In genomic region chr17:33782067-33782466, GRCm38 (mm10) we compare ENCODE assay signal across 8 mouse cellular contexts. TPM values are rescaled to one million over a fixed set of nuclear protein-coding genes. Genes with fewer than 3 reads are reported as not detected.
DNase-seq lines count a peak whose midpoint lies in the region; ATAC-seq and TF ChIP-seq lines count a peak whose summit lies in the region.

No protein-coding gene starts in this region.

- H3K9me3 ChIP-seq in erythroblast, embryonic 14.5 days (ENCODE audit: control insufficient read depth, low read length), result no peaks in the 10 kb centered on the region
- H3K9me3 ChIP-seq in forebrain, postnatal 0 days (ENCODE audit: low read length), result no peaks in the 10 kb centered on the region
- H3K9me3 ChIP-seq in liver, embryonic 13.5 days (replicated peaks), result no peaks in the 10 kb centered on the region

- 40% methylated on average over 4 of the region's 4 CpGs for WGBS in forebrain, postnatal 0 days
- WGBS in liver, embryonic 13.5 days (ENCODE audit: insufficient replicate concordance), result 37% methylated on average over 4 of the region's 4 CpGs

- H3K27me3 ChIP-seq in erythroblast, embryonic 14.5 days (ENCODE audit: control insufficient read depth), result 0 out of 2 replicates have a peak, but pooled peaks cover 4% of the 10 kb centered on the region
- H3K27me3 ChIP-seq in forebrain, postnatal 0 days (ENCODE audit: insufficient read depth, low read length), result no peaks in the 10 kb centered on the region
- 0 out of 2 replicates have a peak, but pooled peaks cover 11% of the 10 kb centered on the region for H3K27me3 ChIP-seq in liver, embryonic 13.5 days

- H3K9ac ChIP-seq in forebrain, postnatal 0 days, result 0 out of 2 replicates have a peak overlapping the region, but pooled peaks have one; percentile 10
- peak overlapping the region; percentile 71 for H3K9ac ChIP-seq in liver, embryonic 13.5 days

- peak overlapping the region; percentile 83 for H3K4me2 ChIP-seq in forebrain, postnatal 0 days (ENCODE audit: low read depth)
- H3K4me2 ChIP-seq in liver, embryonic 13.5 days, result peak overlapping the region; percentile 87

- H3K27ac ChIP-seq in forebrain, postnatal 0 days (ENCODE audit: low read depth, low read length), result no peak overlapping the region
- H3K27ac ChIP-seq in liver, embryonic 13.5 days, result no peak overlapping the region

- peaks cover 29% of the 10 kb centered on the region for H3K4me1 ChIP-seq in erythroblast, embryonic 14.5 days (ENCODE audit: control insufficient read depth)
- no peaks in the 10 kb centered on the region; the same call in 1 of the 2 replicates for H3K4me1 ChIP-seq in forebrain, postnatal 0 days (ENCODE audit: insufficient read depth)
- H3K4me1 ChIP-seq in liver, embryonic 13.5 days (replicated peaks), result peaks cover 46% of the 10 kb centered on the region

- peaks cover 13% of the 10 kb centered on the region for H3K36me3 ChIP-seq in erythroblast, embryonic 14.5 days (ENCODE audit: control insufficient read depth)
- H3K36me3 ChIP-seq in forebrain, postnatal 0 days (ENCODE audit: insufficient read depth), result no peaks in the 10 kb centered on the region
- peaks cover 18% of the 10 kb centered on the region for H3K36me3 ChIP-seq in liver, embryonic 13.5 days

- DNase-seq in forebrain, postnatal 0 days, result no peak
- no peak for DNase-seq in liver, embryonic 13.5 days
- no peak for DNase-seq in layer of hippocampus, postnatal 25 days (ENCODE audit: extremely low spot score in 1 of 2, low spot score in 1 of 2)
- DNase-seq in layer of hippocampus, adult 9-11 months, result no peak

- TF ChIP-seq CTCF in forebrain, postnatal 0 days (IDR thresholded peaks at IDR 0.05; ENCODE audit: low read depth), result peak; percentile 25

- no peak for ATAC-seq in erythroblast, adult 5-6 weeks (replicated peaks; ENCODE audit: low FRiP score, poor library complexity, severe bottlenecking)
- peak; percentile 11 for ATAC-seq in CD4-positive, CD25-positive, alpha-beta regulatory T cell, adult 4 months
- no peak for ATAC-seq in forebrain, postnatal 0 days
- no peak for ATAC-seq in liver, embryonic 13.5 days (ENCODE audit: low read depth)
- ATAC-seq in frontal cortex, adult (ENCODE audit: low TSS enrichment), result no peak

- peak overlapping the region; percentile 62 for H3K4me3 ChIP-seq in erythroblast, embryonic 14.5 days (replicated peaks)
- H3K4me3 ChIP-seq in forebrain, postnatal 0 days (ENCODE audit: low read depth, low read length), result no peak overlapping the region
- peak overlapping the region; percentile 66 for H3K4me3 ChIP-seq in liver, embryonic 13.5 days (replicated peaks)

RNA-seq across cellular contexts. Expression of gene Angptl4, which starts 0.4 kb away (rescaled TPM):
- 0.07 TPM in 1 of 2 replicates, not detected in the other for polyA plus RNA-seq in erythroblast, embryonic 14.5 days (2012)
- total RNA-seq in erythroblast, adult 5-6 weeks (2015; ENCODE audit: low replicate concordance), result 0.96 and 1.5 TPM in 2 replicates
- 1.1 and 4.3 TPM in 2 replicates for total RNA-seq in erythroblast, adult 5-6 weeks (2017; ENCODE audit: low replicate concordance)
- polyA plus RNA-seq in CD4-positive, CD25-positive, alpha-beta regulatory T cell, adult 4 months (2017; shearing (Covaris generic)), result 1 to 10 TPM; 4.4 to 6.1 TPM
- 13.2 and 17.2 TPM in 2 replicates for total RNA-seq in forebrain, postnatal 0 days (2014; rRNA removed)
- polyA plus RNA-seq in forebrain, postnatal 0 days (2015; fragmentation: Nextera tagmentation; extraction: Ambion mirVana), result 24.4 and 25.2 TPM in 2 replicates
- polyA plus RNA-seq in liver, embryonic 13.5 days (2015; fragmentation: Nextera tagmentation; extraction: Ambion mirVana), result 18.9 and 20.2 TPM in 2 replicates
- total RNA-seq in layer of hippocampus, postnatal 25 days (2021), result 1 to 10 TPM; 3.8 to 4.0 TPM

RNA-seq across cellular contexts. Expression of gene Rab11b, which starts 21.7 kb away (rescaled TPM):
- polyA plus RNA-seq in erythroblast, embryonic 14.5 days (2012), result 26.5 and 41.4 TPM in 2 replicates
- total RNA-seq in erythroblast, adult 5-6 weeks (2015; ENCODE audit: low replicate concordance), result 43.9 and 50.9 TPM in 2 replicates
- 28.1 and 36.7 TPM in 2 replicates for total RNA-seq in erythroblast, adult 5-6 weeks (2017; ENCODE audit: low replicate concordance)
- 100 to 1,000 TPM; 257 to 400 TPM for polyA plus RNA-seq in CD4-positive, CD25-positive, alpha-beta regulatory T cell, adult 4 months (2017; shearing (Covaris generic))
- 78.1 and 106 TPM in 2 replicates for total RNA-seq in forebrain, postnatal 0 days (2014; rRNA removed)
- polyA plus RNA-seq in forebrain, postnatal 0 days (2015; fragmentation: Nextera tagmentation; extraction: Ambion mirVana), result 527 and 560 TPM in 2 replicates
- polyA plus RNA-seq in liver, embryonic 13.5 days (2015; fragmentation: Nextera tagmentation; extraction: Ambion mirVana), result 117 and 123 TPM in 2 replicates
- 100 to 1,000 TPM; 304 to 328 TPM for total RNA-seq in layer of hippocampus, postnatal 25 days (2021)

RNA-seq across cellular contexts. Expression of gene Kank3, which starts 28.3 kb away (rescaled TPM):
- 0.03 TPM in 2 replicates for polyA plus RNA-seq in erythroblast, embryonic 14.5 days (2012)
- total RNA-seq in erythroblast, adult 5-6 weeks (2015; ENCODE audit: low replicate concordance), result not detected in 2 replicates
- total RNA-seq in erythroblast, adult 5-6 weeks (2017; ENCODE audit: low replicate concordance), result 0.42 and 1.3 TPM in 2 replicates
- polyA plus RNA-seq in CD4-positive, CD25-positive, alpha-beta regulatory T cell, adult 4 months (2017; shearing (Covaris generic)), result 1 to 10 TPM; 6.3 to 8.9 TPM
- 36.5 and 42.7 TPM in 2 replicates for total RNA-seq in forebrain, postnatal 0 days (2014; rRNA removed)
- polyA plus RNA-seq in forebrain, postnatal 0 days (2015; fragmentation: Nextera tagmentation; extraction: Ambion mirVana), result 35.8 and 43.4 TPM in 2 replicates
- 8.1 and 8.9 TPM in 2 replicates for polyA plus RNA-seq in liver, embryonic 13.5 days (2015; fragmentation: Nextera tagmentation; extraction: Ambion mirVana)
- 10 to 100 TPM; 27.8 to 35.8 TPM for total RNA-seq in layer of hippocampus, postnatal 25 days (2021)

RNA-seq across cellular contexts. Expression of gene Rps28, which starts 42.3 kb away (rescaled TPM):
- polyA plus RNA-seq in erythroblast, embryonic 14.5 days (2012), result 366 and 664 TPM in 2 replicates
- total RNA-seq in erythroblast, adult 5-6 weeks (2015; ENCODE audit: low replicate concordance), result 216 and 275 TPM in 2 replicates
- total RNA-seq in erythroblast, adult 5-6 weeks (2017; ENCODE audit: low replicate concordance), result 302 and 335 TPM in 2 replicates
- polyA plus RNA-seq in CD4-positive, CD25-positive, alpha-beta regulatory T cell, adult 4 months (2017; shearing (Covaris generic)), result 1,000 to 10,000 TPM; 1,453 to 2,471 TPM
- 589 and 1,055 TPM in 2 replicates for total RNA-seq in forebrain, postnatal 0 days (2014; rRNA removed)
- 603 and 823 TPM in 2 replicates for polyA plus RNA-seq in forebrain, postnatal 0 days (2015; fragmentation: Nextera tagmentation; extraction: Ambion mirVana)
- 614 and 696 TPM in 2 replicates for polyA plus RNA-seq in liver, embryonic 13.5 days (2015; fragmentation: Nextera tagmentation; extraction: Ambion mirVana)
- 100 to 1,000 TPM; 728 to 834 TPM for total RNA-seq in layer of hippocampus, postnatal 25 days (2021)

RNA-seq across cellular contexts. Expression of gene Ndufa7, which starts 42.3 kb away (rescaled TPM):
- 125 and 152 TPM in 2 replicates for polyA plus RNA-seq in erythroblast, embryonic 14.5 days (2012)
- 50.6 and 57.5 TPM in 2 replicates for total RNA-seq in erythroblast, adult 5-6 weeks (2015; ENCODE audit: low replicate concordance)
- 35.4 and 46.6 TPM in 2 replicates for total RNA-seq in erythroblast, adult 5-6 weeks (2017; ENCODE audit: low replicate concordance)
- polyA plus RNA-seq in CD4-positive, CD25-positive, alpha-beta regulatory T cell, adult 4 months (2017; shearing (Covaris generic)), result 100 to 1,000 TPM; 377 to 404 TPM
- total RNA-seq in forebrain, postnatal 0 days (2014; rRNA removed), result 258 and 291 TPM in 2 replicates
- polyA plus RNA-seq in forebrain, postnatal 0 days (2015; fragmentation: Nextera tagmentation; extraction: Ambion mirVana), result 529 and 626 TPM in 2 replicates
- 250 and 284 TPM in 2 replicates for polyA plus RNA-seq in liver, embryonic 13.5 days (2015; fragmentation: Nextera tagmentation; extraction: Ambion mirVana)
- 100 to 1,000 TPM; 214 to 222 TPM for total RNA-seq in layer of hippocampus, postnatal 25 days (2021)
